Mouse (Mus musculus) liver, postnatal 0 days (tissue): ENCODE data around the gene Cc2d1a.

ENCODE experiments used
- CTCF ChIP-seq: sonication (generic); IDR thresholded peaks from 2 replicates; pipeline ENCODE4 v1.5.1; 2016; ENCODE audit warnings: antibody characterized with exemption, low read depth
- EP300 ChIP-seq: IDR thresholded peaks from 2 replicates; pipeline ENCODE4 v1.6.1; 2016; ENCODE audit warnings: antibody characterized with exemption, low read depth, mild to moderate bottlenecking

GRCm38 (mm10) chr8:84157620-84158019 lies 9.9 kb upstream of the Cc2d1a start:
- no peak for TF ChIP-seq CTCF
- TF ChIP-seq EP300: no peak
